Comparison of ENCODE assay signal across 20 mouse cellular contexts in genomic region chr11:56442381-56442780, GRCm38 (mm10).
"Had no signal": no experiment of that assay in that cellular context is flagged by ENCODE, and none has a peak within 500 bp of the region (broad histone marks: within the 10 kb centered on the region; RNA-seq: fewer than 3 reads in every experiment).

No protein-coding gene starts in this region.

- H3K9me3 ChIP-seq: limb, embryonic 12.5 days; midbrain, embryonic 15.5 days; neural tube, embryonic 13.5 days had no signal

- DNase-seq: kidney, adult 18-20 months; kidney, adult 9 months; kidney, postnatal 14 days; kidney, postnatal 4 days; left cerebral cortex, postnatal 4 days; liver, postnatal 0 days; lung, embryonic 14.5 days; right cerebral cortex, adult 18-20 months; right cerebral cortex, postnatal 25 days; thymus, adult 18-20 months; thymus, postnatal 25 days had no signal

- H3K27ac ChIP-seq: limb, embryonic 12.5 days; limb, embryonic 15.5 days; liver, embryonic 14.5 days; macrophage; midbrain, embryonic 15.5 days; neural tube, embryonic 13.5 days had no signal

- H3K4me1 ChIP-seq: limb, embryonic 12.5 days; limb, embryonic 15.5 days; midbrain, embryonic 15.5 days had no signal

- H3K36me3 ChIP-seq: limb, embryonic 12.5 days; limb, embryonic 15.5 days; midbrain, embryonic 15.5 days; neural tube, embryonic 13.5 days had no signal

- ATAC-seq: liver, postnatal 0 days; lung, postnatal 0 days; midbrain, embryonic 15.5 days had no signal

- H3K9ac ChIP-seq: limb, embryonic 12.5 days; limb, embryonic 15.5 days; liver, embryonic 14.5 days; liver, postnatal 0 days; lung, embryonic 14.5 days; midbrain, embryonic 15.5 days; neural tube, embryonic 13.5 days had no signal

- H3K27me3 ChIP-seq: limb, embryonic 12.5 days; limb, embryonic 15.5 days; midbrain, embryonic 15.5 days; neural tube, embryonic 13.5 days had no signal

- H3K4me2 ChIP-seq: limb, embryonic 12.5 days; limb, embryonic 15.5 days; liver, embryonic 11.5 days; lung, embryonic 14.5 days; midbrain, embryonic 15.5 days; neural tube, embryonic 13.5 days had no signal

- H3K4me3 ChIP-seq: limb, embryonic 12.5 days; limb, embryonic 15.5 days; midbrain, embryonic 15.5 days; myocyte; neural tube, embryonic 13.5 days had no signal
